Mouse (Mus musculus) cerebellum, adult 2 months (tissue): ENCODE data around the gene Nell1. TPM values are rescaled to one million over a fixed set of nuclear protein-coding genes. Genes with fewer than 3 reads are reported as not detected.
A peak's percentile ranks its signal among the peaks of the same experiment; 100 is the strongest.
"Not testable (repeated sequence)": the region's sequence is repeated elsewhere in the genome, so short reads cannot be mapped to it uniquely, and the experiment has no call there.

Experiments
- DNase-seq, 2 experiments: peaks; one replicate each; pipeline ENCODE4 v3.0.0; 2021
- H3K27ac ChIP-seq: fragments of 200-500 bp; 2 replicates; pipeline ENCODE4 v1.5.1; 2012; ENCODE audit warnings: low read length, control low read depth, inconsistent platforms; ENCODE audit not compliant: insufficient read depth
- H3K27me3 ChIP-seq: fragments of 200-500 bp; 2 replicates; pipeline ENCODE4 v1.6.1; 2012; ENCODE audit warnings: inconsistent platforms, mild to moderate bottlenecking, low read length, moderate library complexity; ENCODE audit not compliant: control insufficient read depth, insufficient read depth
- H3K4me1 ChIP-seq: fragments of 200-500 bp; 2 replicates; pipeline ENCODE4 v1.6.1; 2011; ENCODE audit warnings: low read length; ENCODE audit not compliant: control insufficient read depth, insufficient read depth
- H3K4me3 ChIP-seq: fragments of 200-500 bp; replicated peaks from 2 replicates; pipeline ENCODE3; 2011; ENCODE audit warnings: mild to moderate bottlenecking, low read depth, low read length, control low read depth; ENCODE audit not compliant: insufficient read depth
- CTCF ChIP-seq: fragments of 200-500 bp; IDR thresholded peaks from 2 replicates; pipeline ENCODE4 v1.5.1; 2011; ENCODE audit warnings: low read depth, mild to moderate bottlenecking, control low read depth, low read length, moderate library complexity, borderline replicate concordance; ENCODE audit not compliant: insufficient read depth
- POLR2A ChIP-seq: fragments of 200-500 bp; IDR thresholded peaks from 2 replicates; pipeline ENCODE4 v1.6.1; 2011; ENCODE audit warnings: low read length, control low read depth, borderline replicate concordance; ENCODE audit not compliant: insufficient read depth
- WGBS: fragments of 180-500 bp; shearing (Covaris S2); methylation state at CpG from one replicate; pipeline ENCODE4 v1.1.7; 2018; 5-methylcytosine and 5-hydroxymethylcytosine counted together
- polyA plus RNA-seq: library from polyadenylated mRNA; depleted of rRNA; stranded (reverse); fragments of >200 nt; gene quantifications from 2 replicates; pipeline ENCODE4 v1.2.3, GENCODE M21; 2012; rRNA removed

The Nell1 gene
- 31.6 and 31.9 TPM in 2 replicates for polyA plus RNA-seq

DNA sequence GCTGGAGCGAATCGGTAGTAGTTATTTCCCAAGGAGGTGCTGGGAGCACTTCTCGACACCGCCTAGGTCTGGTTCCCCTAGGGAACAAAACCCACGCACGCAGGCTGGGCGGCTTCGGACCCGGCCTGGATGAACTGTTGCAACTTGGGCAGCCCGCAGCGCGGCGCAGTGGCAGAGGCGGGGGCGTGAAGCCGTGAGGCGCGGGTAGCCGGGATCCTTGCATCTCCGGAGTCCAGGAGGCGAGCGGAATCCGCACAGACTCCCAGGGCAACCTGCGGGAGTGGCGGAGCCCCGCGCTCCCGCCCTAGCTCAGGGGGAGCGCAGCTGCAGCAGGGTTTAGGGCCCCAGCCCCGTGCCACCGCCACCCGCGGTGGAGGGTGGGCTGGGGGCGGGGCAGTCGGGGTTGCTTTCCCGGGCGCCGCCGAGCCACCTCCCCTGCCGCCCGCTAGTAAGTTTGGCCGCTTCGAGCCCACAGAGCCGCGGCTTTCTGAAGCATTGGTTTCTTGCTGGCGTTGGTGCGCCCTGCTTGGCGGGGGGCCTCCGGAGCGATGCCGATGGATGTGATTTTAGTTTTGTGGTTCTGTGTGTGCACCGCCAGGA, at the start of gene Nell1:
Gene Nell1, plus strand, starts transcription at position 24 of the 600 bp plus-strand sequence.
- H3K4me1 ChIP-seq, result no peaks in the 10 kb centered on the region; the same call in 1 of the 2 replicates
- peaks cover 6% of the 10 kb centered on the region; the same call in 1 of the 2 replicates for H3K27me3 ChIP-seq
- TF ChIP-seq POLR2A, result no peak
- no peak for TF ChIP-seq CTCF
- WGBS, result under 1% methylated on average over 52 of the region's 52 CpGs
- H3K27ac ChIP-seq, result no peak within 1 kb of the TSS
- peak within 1 kb of the TSS; percentile 15 for H3K4me3 ChIP-seq
- peak; percentile 4 to 9 for DNase-seq

DNA sequence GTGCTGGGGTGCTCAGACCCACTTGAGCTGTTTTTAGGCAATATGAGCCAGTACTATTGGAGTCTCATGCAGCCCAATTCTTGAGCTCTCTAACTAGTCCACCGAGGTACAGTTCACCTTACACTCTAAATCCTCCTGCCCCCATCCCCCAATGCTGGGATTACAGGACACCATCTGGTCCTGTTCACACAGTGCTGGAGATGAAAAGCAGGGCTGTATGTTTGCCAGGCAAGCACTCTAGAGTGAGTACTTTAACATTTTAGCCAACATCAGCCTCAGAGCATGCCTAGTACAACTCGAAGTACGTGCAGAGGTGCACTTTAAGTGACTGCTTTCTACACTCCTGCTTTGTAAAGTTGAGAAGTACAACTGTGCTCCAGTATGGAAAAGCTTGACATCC, 46.1 kb upstream of the Nell1 start:
- WGBS, result 26% methylated on average over 3 of the region's 3 CpGs
- TF ChIP-seq POLR2A (no peak), CTCF (no peak)
- Histone ChIP-seq H3K27ac (no peak overlapping the region), H3K27me3 (no peaks in the 10 kb centered on the region; the same call in 1 of the 2 replicates), H3K4me1 (no peaks in the 10 kb centered on the region; the same call in 1 of the 2 replicates), H3K4me3 (no peak overlapping the region)
- no peak for DNase-seq

DNA sequence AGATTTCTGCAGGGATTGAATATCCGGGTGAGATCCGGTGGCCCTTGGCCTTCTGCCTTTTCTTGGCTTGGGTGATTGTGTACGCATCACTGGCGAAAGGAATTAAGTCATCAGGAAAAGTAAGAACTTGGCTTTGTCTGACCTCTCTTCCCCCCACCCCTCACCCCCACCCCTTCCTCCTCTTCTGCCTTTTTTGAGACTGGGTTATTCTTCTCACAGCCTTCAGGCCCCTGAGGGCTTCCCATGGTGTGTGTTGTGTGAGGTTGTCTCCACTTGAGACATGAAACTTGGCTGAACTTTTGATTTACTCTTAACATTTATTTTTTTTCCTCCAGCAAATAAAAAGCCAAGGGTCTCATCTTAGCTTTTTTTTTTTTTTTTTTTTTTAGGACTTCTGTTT, 44.7 kb upstream of the Nell1 start:
- 50% methylated on average over 4 of the region's 4 CpGs for WGBS
- Histone ChIP-seq H3K27ac (no peak overlapping the region), H3K27me3 (no peaks in the 10 kb centered on the region; the same call in 1 of the 2 replicates), H3K4me1 (no peaks in the 10 kb centered on the region; the same call in 1 of the 2 replicates), H3K4me3 (no peak overlapping the region)
- no peak for DNase-seq
- TF ChIP-seq CTCF (no peak), POLR2A (no peak)

DNA sequence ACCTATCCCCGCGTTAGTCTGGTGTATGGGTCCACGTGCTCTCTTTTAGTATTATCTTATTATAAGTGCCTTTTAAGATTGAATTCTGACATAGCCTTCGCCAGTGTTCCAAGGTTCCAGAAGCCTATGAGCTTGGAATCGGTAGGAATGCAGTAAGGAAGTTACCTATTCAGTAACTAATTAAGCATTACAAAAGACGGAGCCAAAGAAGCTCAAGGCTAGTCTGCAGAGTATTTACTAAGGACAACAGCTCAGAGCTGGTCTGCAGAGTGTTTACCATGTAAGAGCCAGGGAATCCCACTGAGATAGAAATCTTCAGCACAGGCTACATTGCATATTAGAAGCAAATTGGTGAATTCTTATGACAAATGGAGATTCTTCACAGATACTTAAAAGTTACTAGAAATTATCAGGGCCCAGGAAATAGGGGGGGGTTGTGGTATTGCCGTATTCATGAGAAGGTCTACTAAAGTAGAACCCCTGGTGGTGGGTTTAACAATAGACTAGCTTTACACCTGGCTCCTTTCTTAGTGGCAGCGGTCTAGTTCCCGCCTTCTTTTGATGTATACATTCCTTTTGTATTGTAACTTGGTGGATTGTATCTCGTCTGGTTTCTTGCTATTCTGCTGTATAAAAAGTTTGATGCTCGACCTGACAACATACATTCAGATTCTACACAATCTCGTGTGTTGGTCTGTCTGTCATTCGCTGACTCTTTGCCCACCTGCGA, 41.1 kb upstream of the Nell1 start:
- not testable (repeated sequence) for H3K27ac ChIP-seq, H3K4me3 ChIP-seq, H3K27me3 ChIP-seq, H3K4me1 ChIP-seq, DNase-seq
- 84% methylated on average over 14 of the region's 14 CpGs for WGBS

DNA sequence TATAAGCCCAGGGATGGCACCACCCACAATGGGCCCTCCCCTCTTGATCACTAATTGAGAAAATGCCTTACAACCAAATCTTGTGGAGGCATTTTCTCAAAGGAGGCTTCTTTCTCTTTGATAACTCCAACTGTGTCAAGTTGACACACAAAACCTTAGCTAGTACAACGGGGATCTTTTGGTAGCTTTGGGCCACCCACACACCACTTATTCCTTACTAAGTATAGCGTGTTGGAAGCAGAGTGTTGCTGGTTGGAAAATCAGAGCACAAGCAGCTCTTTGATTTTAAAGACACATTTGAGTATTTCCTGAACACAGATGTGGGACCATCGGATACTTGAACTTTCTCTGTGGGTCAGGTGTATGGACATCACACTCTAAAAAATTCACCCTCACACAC, 37.8 kb upstream of the Nell1 start:
- TF ChIP-seq CTCF (no peak), POLR2A (no peak)
- Histone ChIP-seq H3K4me1 (no peaks in the 10 kb centered on the region), H3K27ac (no peak overlapping the region), H3K4me3 (no peak overlapping the region), H3K27me3 (no peaks in the 10 kb centered on the region)
- DNase-seq, result no peak
- 90% methylated on average over 3 of the region's 3 CpGs for WGBS

DNA sequence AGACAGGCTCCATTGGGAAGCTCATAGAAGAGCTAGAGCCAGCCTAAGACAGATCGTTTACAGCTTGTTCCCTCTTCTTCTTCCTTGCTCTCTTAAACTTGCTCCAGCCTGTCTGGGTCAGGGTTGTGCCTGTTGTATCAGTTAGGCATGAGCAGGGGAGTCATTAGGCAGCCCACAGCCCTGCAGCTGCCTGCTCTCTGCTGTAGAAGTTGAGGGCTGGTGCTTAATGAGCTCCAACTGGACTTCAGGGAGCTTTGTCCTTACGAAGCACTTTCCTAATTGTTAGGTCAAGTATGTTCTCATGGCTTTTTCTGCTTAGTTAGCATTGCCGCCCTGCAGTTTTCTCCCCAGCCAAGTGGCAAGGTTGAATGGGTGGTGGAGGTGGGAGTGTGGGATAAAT, 32.6 kb upstream of the Nell1 start:
- 74% methylated on average over 3 of the region's 3 CpGs for WGBS
- Histone ChIP-seq H3K4me1 (no peaks in the 10 kb centered on the region), H3K27ac (no peak overlapping the region), H3K4me3 (no peak overlapping the region), H3K27me3 (no peaks in the 10 kb centered on the region; the same call in 1 of the 2 replicates)
- TF ChIP-seq CTCF (no peak), POLR2A (no peak)
- DNase-seq, result no peak

DNA sequence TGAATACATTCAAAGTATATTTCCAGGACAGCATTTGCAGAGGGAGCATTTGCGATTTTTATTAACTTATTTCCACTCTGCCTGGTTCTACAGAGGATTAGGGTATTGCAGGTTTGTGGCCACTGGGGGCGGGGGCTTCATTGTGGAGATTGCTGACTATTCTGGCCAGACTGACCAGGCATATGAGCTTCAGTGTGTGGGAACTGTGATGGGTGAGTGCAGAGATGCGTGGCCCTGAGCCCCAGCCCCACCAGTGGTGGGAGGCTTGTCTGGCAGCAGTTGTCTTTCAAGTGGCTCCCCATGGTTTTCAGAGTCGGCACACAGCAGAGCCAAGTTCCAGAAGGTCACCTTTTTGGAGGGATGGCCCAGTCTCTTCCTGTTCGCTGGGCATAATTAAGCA, 32.2 kb upstream of the Nell1 start:
- no peak overlapping the region for H3K27ac ChIP-seq
- no peaks in the 10 kb centered on the region for H3K4me1 ChIP-seq
- no peaks in the 10 kb centered on the region; the same call in 1 of the 2 replicates for H3K27me3 ChIP-seq
- no peak overlapping the region for H3K4me3 ChIP-seq
- WGBS, result 36% methylated on average over 5 of the region's 5 CpGs
- no peak for TF ChIP-seq POLR2A
- no peak for TF ChIP-seq CTCF
- no peak for DNase-seq

DNA sequence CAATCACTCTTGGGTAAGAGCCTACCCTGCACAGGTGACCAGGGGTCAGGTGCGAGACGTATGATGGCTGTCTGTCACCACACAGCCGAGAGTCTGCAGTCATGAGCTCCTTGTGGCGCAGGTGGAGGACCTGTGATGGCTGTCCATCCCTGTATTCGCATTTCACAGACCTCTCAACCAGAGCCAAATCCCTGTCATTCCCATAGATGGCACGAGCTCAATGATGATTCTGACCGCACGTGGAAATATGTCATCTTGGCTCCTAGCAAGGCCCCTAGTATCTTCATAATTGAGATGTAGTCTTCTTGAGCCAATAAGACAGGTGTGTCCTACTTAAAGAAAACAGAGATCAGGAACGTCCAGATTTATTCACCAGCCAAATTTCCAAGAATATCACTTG, 28.0 kb upstream of the Nell1 start:
- no peak overlapping the region for H3K27ac ChIP-seq
- TF ChIP-seq POLR2A (no peak), CTCF (no peak)
- H3K4me1 ChIP-seq, result no peaks in the 10 kb centered on the region
- no peaks in the 10 kb centered on the region; the same call in 1 of the 2 replicates for H3K27me3 ChIP-seq
- H3K4me3 ChIP-seq, result no peak overlapping the region
- peak in 1 of 2 experiments; percentile 36 for DNase-seq
- 26% methylated on average over 9 of the region's 9 CpGs for WGBS
